Comparison of ENCODE assay signal across 8 mouse cellular contexts in genomic region chr7:45015957-45016612, GRCm38 (mm10). TPM values are rescaled to one million over a fixed set of nuclear protein-coding genes. Genes with fewer than 3 reads are reported as not detected.
DNase-seq lines count a peak whose midpoint lies in the region; ATAC-seq and TF ChIP-seq lines count a peak whose summit lies in the region.

Gene Scaf1, minus strand, starts transcription at chr7:45016363.

- ATAC-seq in frontal cortex, adult (ENCODE audit: low TSS enrichment): peak; percentile 64
- peak; percentile 79 for ATAC-seq in lung, postnatal 0 days

- peaks cover 56% of the 10 kb centered on the region for H3K4me1 ChIP-seq in hindbrain, embryonic 10.5 days (replicated peaks)
- 0 out of 2 replicates have a peak, but pooled peaks cover 5% of the 10 kb centered on the region for H3K4me1 ChIP-seq in lung, postnatal 0 days (ENCODE audit: insufficient read depth, low read depth, low read length)

- peak; percentile 98 for DNase-seq in MN1 (ENCODE audit: low spot score)
- DNase-seq in cerebellum, adult 9-10 months: peak; percentile 100
- peak; percentile 100 for DNase-seq in hindbrain, embryonic 10.5 days (ENCODE audit: low spot score)
- DNase-seq in layer of hippocampus, adult 9-11 months: peak; percentile 100
- DNase-seq in lung, postnatal 0 days (ENCODE audit: low spot score): peak; percentile 99
- DNase-seq in ovary, postnatal 14 days (ENCODE audit: low spot score): peak; percentile 97
- DNase-seq in thymus, postnatal 14 days: peak; percentile 100

- peak within 1 kb of the TSS; percentile 91 for H3K9ac ChIP-seq in lung, postnatal 0 days (replicated peaks; ENCODE audit: low read depth)

- H3K27ac ChIP-seq in hindbrain, embryonic 10.5 days: peak within 1 kb of the TSS; percentile 91
- peak within 1 kb of the TSS; percentile 100 for H3K27ac ChIP-seq in lung, postnatal 0 days (ENCODE audit: low read length)

- no peaks in the 10 kb centered on the region for H3K9me3 ChIP-seq in hindbrain, embryonic 10.5 days
- H3K9me3 ChIP-seq in lung, postnatal 0 days (ENCODE audit: low read length): no peaks in the 10 kb centered on the region

- H3K36me3 ChIP-seq in hindbrain, embryonic 10.5 days: peaks cover 31% of the 10 kb centered on the region
- peaks cover 10% of the 10 kb centered on the region; the same call in 1 of the 2 replicates for H3K36me3 ChIP-seq in lung, postnatal 0 days (ENCODE audit: insufficient read depth, low read length)

- H3K4me2 ChIP-seq in lung, postnatal 0 days (replicated peaks; ENCODE audit: low read depth, low read length): peak within 1 kb of the TSS; percentile 76

- WGBS in hindbrain, embryonic 10.5 days: under 1% methylated on average over 69 of the region's 69 CpGs
- WGBS in lung, postnatal 0 days: under 1% methylated on average over 54 of the region's 69 CpGs

- H3K27me3 ChIP-seq in hindbrain, embryonic 10.5 days (ENCODE audit: insufficient read depth, poor library complexity, severe bottlenecking): peaks cover 12% of the 10 kb centered on the region; the same call in 1 of the 2 replicates
- no peaks in the 10 kb centered on the region for H3K27me3 ChIP-seq in lung, postnatal 0 days (replicated peaks; ENCODE audit: insufficient read depth, low read length)

- no peak for TF ChIP-seq CTCF in lung, postnatal 0 days (IDR thresholded peaks at IDR 0.05)

- no peak; the same call in 1 of the 2 replicates for TF ChIP-seq EP300 in lung, postnatal 0 days (IDR thresholded peaks at IDR 0.05)

- H3K4me3 ChIP-seq in hindbrain, embryonic 10.5 days: peak within 1 kb of the TSS; percentile 68
- peak within 1 kb of the TSS; percentile 75 for H3K4me3 ChIP-seq in lung, postnatal 0 days (ENCODE audit: low read depth, low read length)

RNA-seq across cellular contexts. Expression of gene Scaf1, which starts in this region (rescaled TPM):
- polyA plus RNA-seq in hindbrain, embryonic 10.5 days (2016; fragmentation: Nextera tagmentation; extraction: Ambion mirVana): 44.0 and 49.9 TPM in 2 replicates
- 18.1 and 20.5 TPM in 2 replicates for polyA plus RNA-seq in lung, postnatal 0 days (2015; fragmentation: Nextera tagmentation; extraction: Ambion mirVana)

Comparison
In these comparisons a context has a peak if more than half of its experiments do, and no peak if none do; other contexts are left out.
1. Peak in every context shown above with its lines: DNase-seq, ATAC-seq, H3K4me3 ChIP-seq and H3K27ac ChIP-seq.